Comparison of ENCODE assay signal across 16 mouse cellular contexts in the genomic region with DNA sequence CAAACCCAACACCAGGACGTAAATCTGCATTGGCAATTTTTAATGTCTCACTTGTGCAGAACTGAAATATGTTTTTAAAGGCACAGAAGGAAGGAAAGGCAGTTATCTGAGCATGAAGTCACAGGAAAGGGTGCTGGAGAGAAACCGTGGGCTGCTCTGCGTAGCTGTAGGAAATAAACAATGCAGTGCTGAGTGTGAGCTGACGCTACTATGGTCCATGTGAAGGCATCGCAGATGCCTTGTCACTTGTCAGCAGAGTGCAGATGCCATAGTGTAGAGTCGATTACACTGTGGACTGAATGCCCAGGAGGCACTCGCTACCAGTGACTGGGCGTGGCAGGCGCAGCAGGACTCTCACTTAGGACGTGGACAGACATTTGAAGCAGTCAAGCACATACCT. TPM values are rescaled to one million over a fixed set of nuclear protein-coding genes. Genes with fewer than 3 reads are reported as not detected.
"Had no signal": no experiment of that assay in that cellular context is flagged by ENCODE, and none has a peak within 500 bp of the region (broad histone marks: within the 10 kb centered on the region; RNA-seq: fewer than 3 reads in every experiment).

No protein-coding gene starts in this region.

RNA-seq across cellular contexts. Expression of gene Col9a2, which starts 20.0 kb away (rescaled TPM):
- total RNA-seq: heart, postnatal 25 days; hematopoietic stem cell, adult 5-6 weeks had no signal

RNA-seq across cellular contexts. Expression of gene Tmco2, which starts 49.8 kb away (rescaled TPM):
- total RNA-seq: heart, postnatal 10 days; heart, postnatal 14 days; heart, postnatal 25 days; heart, postnatal 36 days; heart, postnatal 4 days; hematopoietic stem cell, adult 5-6 weeks; hindbrain, postnatal 0 days; layer of hippocampus, adult 18-20 months; layer of hippocampus, adult 2 months; layer of hippocampus, adult 8-10 months; layer of hippocampus, postnatal 10 days; layer of hippocampus, postnatal 14 days; layer of hippocampus, postnatal 25 days; layer of hippocampus, postnatal 36 days; left cerebral cortex, adult 18-20 months; left cerebral cortex, adult 2 months had no signal
